Mouse (Mus musculus): ENCODE data around the gene Susd1.
A peak's percentile ranks its signal among the peaks of the same experiment; 100 is the strongest.

Gene Susd1

GRCm38 (mm10) chr4:59340714-59341113, 97.7 kb downstream of the Susd1 start:
- DNase-seq (ENCODE audit: low spot score in 2 of 2) = peak; percentile 82 to 83

GRCm38 (mm10) chr4:59340046-59340445, 98.4 kb downstream of the Susd1 start:
- DNase-seq (ENCODE audit: low spot score in 2 of 2) = no peak

GRCm38 (mm10) chr4:59338896-59339535, 99.4 kb downstream of the Susd1 start:
- DNase-seq (ENCODE audit: low spot score in 2 of 2) = no peak

- DNase-seq (ENCODE audit: low spot score in 2 of 2) = no peak
Measured at GRCm38 (mm10) chr4:59337533-59337885, 100.9 kb downstream of the Susd1 start.

DNA sequence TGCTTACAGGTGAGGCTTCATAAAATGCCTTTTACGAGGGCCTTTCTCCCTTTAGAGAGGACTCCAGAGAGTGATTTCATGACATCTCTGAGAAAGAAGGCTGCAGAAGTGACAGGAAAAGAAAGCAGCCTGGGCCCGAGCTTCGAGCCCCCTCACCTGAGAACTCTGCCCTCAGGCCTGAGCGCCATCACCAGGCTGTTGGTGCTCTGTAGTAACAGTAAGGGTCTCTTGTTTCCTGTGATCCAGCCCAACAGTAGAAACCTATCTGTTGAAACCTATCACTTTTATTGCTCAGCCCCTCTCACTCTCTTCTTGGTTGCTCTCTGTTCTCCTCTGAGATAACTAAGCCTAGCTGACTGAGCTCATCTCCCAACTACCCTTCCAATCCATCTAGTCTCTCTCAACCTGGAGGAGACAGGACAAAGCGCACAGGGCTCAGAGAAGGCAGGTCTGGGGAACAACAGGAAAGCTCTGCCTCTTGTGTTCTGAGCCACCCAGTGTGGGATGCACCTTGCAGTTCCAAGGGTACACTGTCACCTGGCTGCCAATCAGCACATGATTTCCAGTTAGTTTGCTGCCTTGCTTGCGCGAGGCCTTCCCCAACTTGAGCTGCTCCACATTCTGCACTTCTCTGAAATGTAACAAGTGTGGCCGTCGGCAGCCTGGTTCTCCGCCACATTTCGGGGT, 101.4 kb downstream of the Susd1 start:
- DNase-seq (ENCODE audit: low spot score in 2 of 2) = no peak

DNA sequence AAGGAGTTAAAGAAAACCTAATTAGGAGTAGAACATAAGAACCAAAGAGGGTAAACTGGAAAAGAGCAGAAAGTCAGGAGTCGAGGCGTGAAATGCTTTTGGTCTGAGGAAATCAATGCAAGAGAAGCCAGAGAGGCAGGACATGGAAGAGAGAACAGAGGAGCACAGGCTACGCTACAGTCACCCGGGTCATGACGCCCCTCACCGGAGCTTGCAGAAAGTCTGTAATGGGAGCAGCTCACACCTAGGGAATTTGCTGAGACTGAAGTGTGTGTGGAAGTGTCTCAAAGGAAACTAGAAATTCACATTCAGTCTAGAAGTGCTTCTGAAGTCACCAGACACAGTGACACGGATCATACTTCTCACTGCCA, 102.0 kb downstream of the Susd1 start:
- no peak for DNase-seq (ENCODE audit: low spot score in 2 of 2)

DNA sequence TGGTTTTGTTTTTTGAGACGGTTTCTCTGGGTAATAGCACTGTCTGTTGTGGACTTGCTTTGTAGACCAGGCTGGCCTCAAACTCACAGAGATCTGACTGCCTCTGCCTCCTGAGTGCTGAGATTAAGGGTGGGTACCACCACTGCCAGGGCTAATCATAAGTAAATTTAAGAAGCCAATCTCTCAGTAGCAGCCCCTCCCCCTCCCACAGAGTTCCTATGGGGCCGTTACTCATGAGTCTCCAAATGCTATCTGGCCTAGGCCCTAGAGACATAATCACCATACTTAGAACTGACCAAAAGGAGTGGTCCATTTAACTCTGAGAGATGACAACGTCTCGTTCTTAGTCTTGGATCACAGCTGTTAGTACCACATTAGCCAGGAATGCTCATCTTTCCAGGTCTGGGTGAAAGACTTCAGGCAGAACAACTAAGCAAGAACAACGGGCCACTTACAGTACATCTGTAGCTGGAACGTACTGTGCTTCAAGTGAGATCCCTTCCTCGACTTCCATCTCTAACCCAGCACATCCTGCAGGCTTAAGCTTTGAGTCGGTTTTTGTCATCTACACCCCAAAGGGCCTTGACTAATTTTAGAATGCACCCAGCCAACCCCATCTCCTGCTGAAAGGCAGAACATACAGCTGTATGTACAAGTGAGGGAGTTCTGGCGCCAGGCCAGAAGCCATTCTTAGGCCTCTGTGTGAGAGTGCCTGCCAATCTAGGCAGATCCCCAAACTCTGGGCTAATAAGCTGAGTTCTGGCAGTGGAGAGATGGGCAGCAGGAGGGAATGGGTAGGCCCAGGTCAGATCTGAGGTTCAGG, 102.6 kb downstream of the Susd1 start:
- no peak for DNase-seq (ENCODE audit: low spot score in 2 of 2)

GRCm38 (mm10) chr4:59335101-59335500, 103.3 kb downstream of the Susd1 start:
- no peak for DNase-seq (ENCODE audit: low spot score in 2 of 2)

DNA sequence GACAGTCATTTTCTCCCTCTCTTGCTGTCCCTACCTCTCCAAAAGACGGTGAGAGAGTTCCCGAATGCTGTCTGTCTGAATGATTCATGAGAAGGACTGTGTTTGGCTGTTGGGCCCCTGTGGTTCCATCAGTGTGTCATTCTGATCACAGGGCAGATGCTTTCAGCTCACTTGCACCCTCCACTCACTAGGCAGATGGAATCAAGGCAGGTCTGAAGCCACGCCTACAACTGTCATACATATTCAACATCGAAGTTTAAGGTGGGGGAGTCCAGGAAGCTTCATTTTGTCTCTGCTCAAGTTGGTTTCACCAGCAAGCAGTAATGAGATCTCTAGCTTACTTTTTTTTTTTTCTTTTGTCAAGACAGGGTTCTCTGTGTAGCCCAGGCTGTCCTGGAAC, 104.2 kb downstream of the Susd1 start:
- no peak for DNase-seq (ENCODE audit: low spot score in 2 of 2)

DNA sequence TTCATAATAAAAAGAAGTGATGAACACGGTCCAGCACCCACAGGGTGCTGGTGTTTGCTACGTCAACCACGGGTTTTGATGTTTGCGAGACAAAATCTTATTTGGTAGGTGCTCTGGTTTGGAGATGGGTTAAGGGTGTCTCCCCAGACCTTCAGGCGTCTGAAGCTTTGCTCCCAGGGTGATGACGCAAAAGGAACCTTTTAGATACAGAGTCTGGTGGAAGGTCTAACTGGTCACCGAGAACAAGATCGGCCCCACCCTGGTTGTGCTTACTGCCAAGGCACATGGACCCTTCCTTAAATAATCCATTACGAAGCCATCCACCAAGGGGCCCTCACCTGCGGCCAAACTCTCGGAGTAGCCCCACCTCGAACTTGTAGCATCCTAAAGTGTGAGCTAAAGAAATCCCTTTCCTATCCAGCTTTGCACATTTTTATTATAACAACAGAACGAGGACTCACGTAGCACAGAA, 105.0 kb downstream of the Susd1 start:
- DNase-seq (ENCODE audit: low spot score in 2 of 2) = no peak

- DNase-seq (ENCODE audit: low spot score in 2 of 2) = no peak
Measured at GRCm38 (mm10) chr4:59332691-59333423, 105.6 kb downstream of the Susd1 start.

DNA sequence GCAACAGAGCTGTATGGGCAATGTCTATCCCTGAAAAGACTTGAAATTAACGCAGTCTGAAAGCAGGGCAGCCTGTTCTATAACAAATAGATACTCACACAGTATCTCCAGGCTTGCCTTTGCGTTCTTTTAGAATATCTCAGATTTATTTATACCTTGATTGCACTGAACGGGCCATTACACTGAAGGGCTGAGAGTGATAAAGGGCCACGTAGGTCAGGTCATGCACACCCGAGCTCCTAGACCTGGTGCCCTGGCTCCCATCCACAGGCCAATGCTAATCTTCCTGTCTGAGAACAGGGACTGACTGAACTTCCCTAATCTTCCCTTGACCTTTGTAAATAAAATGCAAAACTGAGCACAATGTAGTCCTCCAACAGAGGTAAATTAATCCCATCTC, 106.3 kb downstream of the Susd1 start:
- no peak for DNase-seq (ENCODE audit: low spot score in 2 of 2)

- peak; percentile 76 to 91 for DNase-seq (ENCODE audit: low spot score in 2 of 2)
Measured at GRCm38 (mm10) chr4:59331633-59332032, 106.8 kb downstream of the Susd1 start.

DNA sequence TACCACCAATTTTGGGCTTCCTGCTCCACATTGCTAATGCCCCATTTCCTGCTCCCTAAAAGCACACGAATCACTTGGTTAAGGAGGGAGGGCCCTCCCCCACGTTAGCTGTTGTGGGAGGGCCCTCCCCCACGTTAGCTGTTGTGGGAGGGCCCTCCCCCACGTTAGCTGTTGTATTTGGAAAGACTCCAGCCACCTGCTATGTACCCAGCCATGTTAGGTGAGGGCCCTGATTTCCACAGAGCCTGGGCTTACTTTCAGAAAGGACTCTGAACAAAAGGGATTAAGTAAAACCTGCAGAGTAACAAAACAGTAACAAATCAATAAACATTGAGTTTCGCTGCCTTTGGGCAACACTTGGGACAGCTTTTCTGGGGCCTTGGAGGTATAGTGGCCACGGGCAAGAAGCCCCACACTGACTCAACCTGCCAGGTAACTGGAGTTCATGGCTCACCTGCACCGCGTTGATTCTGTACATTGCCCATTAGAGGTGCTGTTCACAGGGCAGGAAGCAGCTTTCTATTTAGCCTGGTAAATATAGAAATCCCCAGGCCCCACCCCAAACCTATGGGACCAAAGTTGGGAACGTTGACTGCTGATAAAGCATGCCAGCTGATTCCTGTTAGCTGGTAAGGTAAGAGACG, 107.3 kb downstream of the Susd1 start:
- DNase-seq (ENCODE audit: low spot score in 2 of 2) = no peak

GRCm38 (mm10) chr4:59329461-59330304, 108.8 kb downstream of the Susd1 start:
- DNase-seq (ENCODE audit: low spot score in 2 of 2) = no peak

DNA sequence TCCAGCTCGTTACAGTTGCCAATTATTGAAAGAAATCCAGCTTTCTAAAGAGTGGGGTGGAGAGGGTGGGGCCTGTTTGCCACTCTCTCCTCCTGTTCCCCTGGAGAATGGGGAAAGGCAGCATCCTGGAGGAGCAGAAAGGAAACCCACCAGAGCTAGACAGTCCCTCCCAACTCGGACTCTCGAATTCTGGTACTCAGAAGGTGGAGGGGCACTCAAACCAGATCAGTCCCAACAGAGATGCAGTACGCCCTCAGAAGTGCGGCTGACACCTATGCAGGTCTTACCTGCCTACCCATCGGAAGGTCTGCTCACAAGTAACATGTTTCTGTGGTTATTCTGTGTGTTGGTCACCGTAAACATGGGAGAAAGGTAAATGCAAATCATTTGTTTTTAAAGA, 109.6 kb downstream of the Susd1 start:
- DNase-seq (ENCODE audit: low spot score in 2 of 2) = no peak

DNA sequence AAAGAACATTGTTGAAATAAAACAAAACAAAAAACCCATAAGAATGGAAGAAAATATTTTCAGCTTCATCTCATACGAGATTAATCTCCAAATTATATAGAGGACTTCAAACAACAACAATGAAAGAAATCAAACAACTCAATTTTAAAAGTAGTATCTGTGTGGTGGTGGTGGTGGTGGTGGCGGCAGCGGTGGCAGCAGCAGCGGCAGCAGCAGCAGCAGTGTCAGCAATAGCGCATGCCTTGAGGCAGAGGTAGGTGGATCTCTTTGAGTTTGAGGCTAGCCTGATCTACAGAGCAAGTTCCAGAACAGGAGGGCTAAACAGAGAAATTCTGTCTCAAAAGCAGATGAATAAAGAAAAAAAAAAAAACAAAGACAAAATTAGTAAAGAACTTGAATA, 110.4 kb downstream of the Susd1 start:
- DNase-seq (ENCODE audit: low spot score in 2 of 2) = no peak

DNA sequence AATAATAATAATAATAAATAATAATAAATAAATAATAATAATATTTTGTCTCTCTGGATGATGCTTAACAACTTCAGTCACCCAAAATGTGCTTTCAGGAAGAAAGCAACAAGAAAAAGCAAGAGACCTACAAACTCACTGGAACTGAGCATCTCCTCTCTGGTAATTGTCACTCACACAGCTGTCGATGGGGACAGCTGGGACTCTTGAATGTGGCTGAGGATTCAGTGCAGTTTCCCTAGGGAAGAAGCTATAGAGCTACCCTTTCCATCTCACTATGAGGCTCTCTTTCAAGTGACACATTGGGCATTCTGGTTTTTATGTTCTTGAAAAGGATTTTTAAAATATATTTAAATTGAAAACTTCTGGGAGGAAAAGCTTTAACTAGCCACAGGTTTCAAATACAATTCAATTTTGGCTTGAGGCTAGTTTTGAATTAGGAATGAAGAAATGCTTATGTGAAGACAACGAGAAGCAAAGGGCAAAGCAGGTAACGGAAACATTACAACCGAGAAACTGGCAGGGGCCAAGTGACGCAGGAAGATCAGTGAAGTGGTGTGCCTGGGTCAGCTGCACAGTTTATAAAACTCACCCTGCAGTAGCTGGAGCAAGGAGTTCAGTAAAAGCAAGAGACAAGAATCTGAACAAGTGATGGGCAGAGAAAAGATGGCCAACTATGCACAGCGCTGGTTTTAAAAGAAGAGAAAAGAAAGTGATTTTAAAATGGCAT, 112.2 kb downstream of the Susd1 start:
- no peak for DNase-seq (ENCODE audit: low spot score in 2 of 2)

GRCm38 (mm10) chr4:59324317-59324716, 114.1 kb downstream of the Susd1 start:
- DNase-seq (ENCODE audit: low spot score in 2 of 2) = no peak

GRCm38 (mm10) chr4:59323231-59323651, 115.2 kb downstream of the Susd1 start:
- no peak for DNase-seq (ENCODE audit: low spot score in 2 of 2)

Measured in urinary bladder, adult 18-20 months (tissue).